Mouse (Mus musculus) B cell, adult (primary cell): ENCODE measurements around the gene Olfr1152. TPM values are rescaled to one million over a fixed set of nuclear protein-coding genes. Genes with fewer than 3 reads are reported as not detected.

ENCODE experiments used
- total RNA-seq: library from RNA; stranded (reverse); gene quantifications from 4 replicates; pipeline ENCODE4 v1.2.4, GENCODE M21; 2023; ENCODE audit not compliant: inconsistent age

The Olfr1152 gene
- not detected in 4 replicates for total RNA-seq

DNA sequence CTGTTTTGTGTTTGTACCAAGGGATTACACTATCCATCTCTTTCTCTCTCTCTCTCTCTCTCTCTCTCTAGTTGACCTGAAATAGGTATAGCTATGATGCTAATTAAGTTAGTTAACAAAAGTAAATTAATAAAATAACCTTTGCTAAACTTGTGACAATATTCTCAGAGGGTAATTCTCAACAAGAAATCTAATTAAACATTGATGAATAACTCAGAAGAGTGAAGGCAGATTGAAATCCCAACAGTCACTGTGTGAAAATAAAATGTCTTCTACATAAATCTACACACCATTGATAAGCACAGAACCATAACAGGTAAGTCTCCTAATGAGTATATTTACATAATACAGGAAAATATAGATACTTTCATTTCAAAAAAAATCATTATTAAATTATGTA lies at the start of gene Olfr1152:
Olfr1152 (plus strand) TSS at position 301 of the 400 bp plus-strand sequence.

DNA sequence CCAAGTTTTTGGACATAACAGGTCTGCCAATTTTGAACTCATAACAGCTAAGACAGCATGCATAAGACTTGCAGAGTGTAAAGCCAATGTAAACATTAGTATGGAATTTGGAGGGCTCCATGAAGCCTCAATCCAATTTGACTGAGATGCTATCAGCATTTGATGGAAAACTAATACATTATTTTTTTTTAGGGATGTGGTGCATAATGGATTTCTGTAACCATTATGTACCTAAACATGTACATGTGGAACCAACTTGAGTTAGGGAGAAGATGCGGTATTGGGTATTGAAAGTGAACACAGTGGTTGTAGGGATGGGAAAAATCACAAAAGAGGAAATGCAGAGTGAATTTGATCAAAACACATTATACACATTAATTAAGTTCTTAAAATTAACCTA lies 36.1 kb upstream of the Olfr1152 start, which contains the start of gene Olfr1148:
Olfr1148 (plus strand) TSS at position 301 of the 400 bp plus-strand sequence.

DNA sequence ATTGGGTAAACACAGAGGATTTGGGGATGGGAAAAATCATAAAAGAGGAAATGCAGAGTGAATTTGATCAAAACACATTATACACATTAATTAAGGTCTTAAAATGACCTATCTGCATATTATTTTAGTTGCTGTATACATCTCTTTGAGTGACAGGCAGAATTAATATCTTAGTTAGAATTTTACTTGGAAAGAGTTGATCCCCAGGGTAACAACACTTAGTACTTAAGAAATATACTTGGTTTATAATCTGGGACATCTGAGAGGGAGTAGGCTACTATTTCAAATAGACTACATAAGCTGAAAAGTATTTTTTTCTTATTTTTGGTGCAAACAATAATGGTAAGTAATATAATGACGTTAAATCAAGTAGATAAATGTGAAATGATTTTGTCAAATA lies 22.6 kb upstream of the Olfr1152 start, which contains the start of gene Olfr1150-ps1:
Olfr1150-ps1 (plus strand) TSS at position 301 of the 400 bp plus-strand sequence.

DNA sequence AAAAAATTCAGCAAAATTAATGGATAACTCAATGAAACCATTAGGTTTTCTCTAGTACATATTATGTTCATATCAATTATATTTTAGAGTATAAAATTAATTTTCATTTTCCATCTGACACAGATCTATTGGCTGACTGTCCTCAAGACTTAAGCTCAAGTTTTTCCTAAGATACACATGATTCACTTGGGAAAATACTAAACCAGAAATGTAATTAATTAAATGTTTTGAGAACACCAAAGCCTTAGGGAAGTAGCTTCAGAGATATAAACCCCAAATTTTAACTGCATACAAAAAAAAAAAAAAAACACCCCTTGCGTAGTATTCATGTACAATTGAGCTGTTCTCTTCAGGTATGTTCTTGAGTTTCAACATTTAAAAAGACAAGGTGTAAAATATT lies 10.7 kb upstream of the Olfr1152 start, which contains the start of gene Olfr1151:
Olfr1151 (plus strand) TSS at position 301 of the 400 bp plus-strand sequence.

DNA sequence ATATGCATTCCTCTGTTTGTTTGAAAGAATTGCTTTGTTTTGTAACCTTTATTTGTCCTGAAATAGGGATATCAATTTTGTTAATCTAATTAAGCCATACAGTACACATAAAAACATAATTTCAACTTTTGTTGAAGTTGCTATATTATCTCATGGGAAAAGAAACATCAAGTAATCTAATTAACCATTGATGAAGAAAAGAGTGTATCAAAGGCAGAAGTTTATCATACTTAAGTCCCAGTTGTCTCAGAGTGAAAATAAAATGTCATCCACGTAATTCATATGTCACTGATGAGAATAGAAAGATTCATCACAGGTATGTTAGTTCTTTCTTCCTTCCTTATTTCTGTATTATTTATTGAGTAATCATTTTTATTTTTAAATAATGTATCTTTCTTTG lies 28.4 kb downstream of the Olfr1152 start, which contains the start of gene Olfr1153:
Olfr1153 (plus strand) TSS at position 301 of the 400 bp plus-strand sequence.

DNA sequence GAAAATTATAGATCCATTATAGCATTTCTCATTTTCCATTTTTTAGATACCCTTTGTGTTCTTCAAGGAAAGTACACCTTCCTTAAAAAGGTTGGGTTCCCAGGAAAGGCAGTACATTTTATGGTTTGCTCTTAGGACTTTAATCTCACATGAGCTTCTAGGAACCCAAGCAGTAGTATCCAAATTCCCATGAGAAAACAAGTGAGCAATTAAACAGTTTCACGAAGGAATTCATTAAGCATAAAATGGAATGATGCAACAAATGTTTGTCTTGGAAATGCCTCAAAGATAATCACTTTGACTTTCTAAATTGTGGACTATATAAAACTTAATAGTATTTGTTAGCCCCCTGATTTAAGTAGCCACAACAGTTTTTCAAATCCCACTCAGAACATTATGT lies 38.8 kb downstream of the Olfr1152 start, which contains the start of gene Olfr1154:
Olfr1154 (minus strand) TSS at position 101 of the 400 bp plus-strand sequence.

Other genes with a start within 250 kb of the Olfr1152 start
- not detected in 4 replicates for gene Olfr1131, start 239.4 kb upstream of the Olfr1152 start, total RNA-seq
- not detected in 4 replicates for gene Olfr1132, start 229.0 kb upstream of the Olfr1152 start, total RNA-seq
- not detected in 4 replicates for gene Olfr1133, start 219.1 kb upstream of the Olfr1152 start, total RNA-seq
- gene Olfr1134, start 208.0 kb upstream of the Olfr1152 start, total RNA-seq, result not detected in 4 replicates
- gene Olfr1135, start 192.8 kb upstream of the Olfr1152 start, total RNA-seq, result not detected in 4 replicates
- not detected in 4 replicates for gene Olfr1136, start 172.5 kb upstream of the Olfr1152 start, total RNA-seq
- not detected in 4 replicates for gene Olfr1137, start 153.3 kb upstream of the Olfr1152 start, total RNA-seq
- not detected in 4 replicates for gene Olfr1138, start 126.5 kb upstream of the Olfr1152 start, total RNA-seq
- gene Olfr1140, start 122.7 kb upstream of the Olfr1152 start, total RNA-seq, result not detected in 4 replicates
- not detected in 4 replicates for gene Olfr1141, start 112.5 kb upstream of the Olfr1152 start, total RNA-seq
- not detected in 4 replicates for gene Olfr152, start 87.0 kb upstream of the Olfr1152 start, total RNA-seq
- gene Olfr1143, start 65.9 kb upstream of the Olfr1152 start, total RNA-seq, result not detected in 4 replicates
- not detected in 4 replicates for gene Olfr1145, start 56.7 kb upstream of the Olfr1152 start, total RNA-seq
- gene Olfr1148, start 36.0 kb upstream of the Olfr1152 start, total RNA-seq, result not detected in 4 replicates
- gene Olfr1150-ps1, start 22.5 kb upstream of the Olfr1152 start, total RNA-seq, result not detected in 4 replicates
- gene Olfr1151, start 10.6 kb upstream of the Olfr1152 start, total RNA-seq, result not detected in 4 replicates
- gene Olfr1153, start 28.5 kb downstream of the Olfr1152 start, total RNA-seq, result not detected in 4 replicates
- not detected in 4 replicates for gene Olfr1154, start 38.7 kb downstream of the Olfr1152 start, total RNA-seq
- not detected in 4 replicates for gene Olfr1155, start 78.6 kb downstream of the Olfr1152 start, total RNA-seq
- gene Olfr1156, start 86.6 kb downstream of the Olfr1152 start, total RNA-seq, result not detected in 4 replicates
- gene Olfr1157, start 101.8 kb downstream of the Olfr1152 start, total RNA-seq, result not detected in 4 replicates
- not detected in 4 replicates for gene Olfr74, start 108.2 kb downstream of the Olfr1152 start, total RNA-seq
- not detected in 4 replicates for gene Olfr1158, start 123.6 kb downstream of the Olfr1152 start, total RNA-seq
- gene Olfr1160, start 141.8 kb downstream of the Olfr1152 start, total RNA-seq, result not detected in 4 replicates
- gene Olfr1161, start 156.3 kb downstream of the Olfr1152 start, total RNA-seq, result not detected in 4 replicates
- gene Olfr73, start 171.2 kb downstream of the Olfr1152 start, total RNA-seq, result not detected in 4 replicates
- gene Olfr1162, start 184.6 kb downstream of the Olfr1152 start, total RNA-seq, result not detected in 4 replicates
- not detected in 4 replicates for gene Olfr1163, start 205.3 kb downstream of the Olfr1152 start, total RNA-seq
- not detected in 4 replicates for gene Olfr1164, start 227.5 kb downstream of the Olfr1152 start, total RNA-seq